Mouse (Mus musculus): Measurements from ENCODE around the gene Tmem259.
A peak's percentile ranks its signal among the peaks of the same experiment; 100 is the strongest.

Tmem259 gene

DNA sequence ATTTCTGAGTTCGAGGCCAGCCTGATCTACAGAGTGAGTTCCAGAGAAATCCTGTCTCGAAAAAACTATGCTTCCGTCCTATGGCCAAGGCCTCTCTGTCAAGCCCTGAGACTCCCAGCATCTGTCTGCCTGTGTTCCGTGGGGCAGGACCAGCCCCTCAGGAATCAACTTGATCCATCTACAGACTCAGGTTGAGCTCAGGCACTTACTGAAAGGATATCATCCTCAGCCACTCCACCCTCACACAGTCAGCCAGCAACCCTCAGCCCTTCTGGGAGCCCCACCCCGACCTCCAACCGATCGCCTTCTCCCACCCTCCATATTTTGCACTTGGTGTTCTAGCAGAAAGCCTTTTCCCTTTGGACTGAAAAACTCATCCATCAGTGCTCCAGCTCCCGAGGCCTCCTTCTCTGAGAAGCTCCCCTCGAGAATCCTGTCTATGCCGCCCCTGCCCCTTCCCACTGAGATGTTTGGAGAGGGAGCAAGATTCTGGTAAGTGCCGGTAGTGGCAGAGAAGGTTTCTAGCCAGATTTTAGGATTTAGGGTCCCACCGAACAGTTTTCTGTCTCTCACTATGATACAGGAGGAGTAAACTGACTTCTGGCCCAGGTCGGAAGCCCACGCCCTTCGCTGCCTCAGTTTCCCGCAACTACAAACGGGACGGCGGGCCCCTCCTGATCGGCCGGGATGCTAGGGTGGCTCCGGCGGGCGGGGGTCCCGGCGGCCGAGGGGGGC is 3.8 kb upstream of the Tmem259 start:
- DNase-seq (ENCODE audit: low read depth, low spot score) = no peak

DNA sequence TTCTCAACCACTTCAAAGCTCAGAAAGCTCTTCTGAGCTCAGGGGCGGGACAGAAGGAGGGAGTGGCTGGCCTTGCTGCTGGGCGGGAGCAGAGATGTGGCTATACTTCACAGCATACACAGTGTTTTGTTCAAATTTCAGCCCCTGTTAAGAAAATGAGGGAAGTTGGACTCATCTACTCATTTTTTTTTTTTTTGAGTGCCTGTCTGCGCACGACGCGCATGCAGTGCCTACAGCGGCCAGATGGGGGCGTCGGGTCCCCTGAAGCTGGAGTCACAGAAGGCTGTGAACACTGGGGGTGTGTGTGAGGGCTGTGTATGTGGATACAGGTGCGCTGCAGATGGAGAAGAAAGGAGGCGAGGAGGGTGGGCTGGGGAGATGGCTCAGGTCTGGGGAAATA is 2.8 kb upstream of the Tmem259 start:
- DNase-seq (ENCODE audit: low read depth, low spot score) = no peak

DNA sequence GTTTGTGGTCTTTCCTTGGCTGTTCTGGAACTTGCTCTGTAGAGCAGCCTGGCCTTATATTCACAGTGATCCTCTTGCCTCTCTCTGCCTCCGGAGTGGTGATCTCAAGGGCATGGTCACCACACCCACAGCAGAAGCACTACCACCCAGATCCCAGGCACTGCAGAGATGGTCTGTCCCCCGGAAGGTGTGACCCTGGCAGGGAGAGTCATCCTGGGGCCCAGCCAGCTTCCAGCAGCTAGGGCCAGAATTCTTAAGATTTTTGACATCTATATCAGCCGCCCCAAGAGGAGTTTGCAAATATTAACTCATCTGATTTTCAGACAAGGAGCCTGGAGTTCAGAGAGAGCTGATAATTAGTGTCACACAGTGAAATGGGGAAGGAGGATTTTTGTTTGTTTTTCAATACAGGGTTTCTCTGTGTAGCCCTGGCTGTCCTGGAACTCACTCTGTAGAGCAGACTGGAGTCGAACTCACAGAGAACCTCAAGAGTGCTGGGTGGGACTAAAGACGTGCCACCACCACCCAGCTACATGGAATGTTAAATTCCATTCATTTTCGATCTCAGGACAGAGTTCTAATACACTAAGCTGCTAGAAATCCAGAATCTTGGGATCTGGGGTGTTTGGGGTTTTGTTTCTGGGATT is 2.2 kb upstream of the Tmem259 start:
- no peak for DNase-seq (ENCODE audit: low read depth, low spot score)

DNA sequence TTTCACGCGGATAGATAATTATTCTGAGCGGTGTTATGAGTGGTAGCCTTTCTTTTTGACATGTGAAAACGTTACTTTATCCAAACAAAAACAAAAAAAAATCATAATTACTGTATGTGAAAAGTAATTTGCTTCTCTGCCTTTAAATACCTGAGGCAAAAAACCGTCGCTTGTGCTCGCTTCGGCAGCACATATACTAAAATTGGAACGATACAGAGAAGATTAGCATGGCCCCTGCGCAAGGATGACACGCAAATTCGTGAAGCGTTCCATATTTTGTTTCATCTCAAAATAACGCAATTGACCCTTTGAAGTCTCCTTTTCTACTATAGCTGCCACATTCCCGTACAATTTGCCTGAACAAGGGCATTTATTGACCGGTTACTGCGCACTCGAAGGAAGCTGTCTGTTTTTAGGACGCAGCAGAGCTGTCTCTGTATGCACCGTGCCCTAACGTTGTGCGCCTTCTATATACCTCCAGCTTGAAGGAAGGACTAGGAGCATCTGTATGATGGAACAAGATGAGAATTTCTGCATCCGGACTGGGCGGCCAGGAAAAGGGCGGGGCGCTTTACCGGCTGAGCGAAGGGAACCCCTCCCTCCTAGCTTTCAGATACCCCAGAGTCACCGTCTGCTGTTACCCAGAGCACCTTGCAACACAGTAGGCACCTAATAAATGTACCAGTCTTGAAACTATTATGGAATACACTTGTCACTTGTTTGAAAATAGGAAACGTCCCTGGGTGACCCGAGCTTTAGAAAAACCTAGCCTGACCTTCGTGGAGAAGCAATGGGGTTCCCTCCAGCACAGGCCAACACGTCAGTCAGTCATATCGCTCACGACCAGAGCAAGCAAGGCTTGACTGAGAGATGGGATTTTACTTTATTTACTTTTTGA is 1.5 kb upstream of the Tmem259 start:
- DNase-seq (ENCODE audit: low read depth, low spot score) = peak; percentile 49

DNA sequence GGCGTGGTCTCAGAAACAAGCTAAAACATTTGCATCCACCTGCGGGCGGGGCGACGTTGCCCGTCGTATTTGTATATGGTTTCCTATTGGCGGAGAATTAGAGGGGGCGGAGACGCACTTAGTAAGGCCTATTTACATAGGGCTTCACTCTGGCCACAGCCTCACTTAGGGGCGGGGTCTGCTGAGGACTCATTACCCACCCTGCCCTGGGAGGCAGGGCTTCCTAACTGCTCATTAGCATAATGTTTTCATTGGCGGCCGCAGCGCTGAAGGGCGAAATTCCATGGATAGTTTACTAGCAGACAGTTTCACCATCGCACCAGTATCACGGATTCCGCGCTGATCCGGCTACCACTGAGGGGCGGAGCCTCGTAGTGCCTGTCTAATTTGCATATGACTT is 741 bp upstream of the Tmem259 start:
- DNase-seq (ENCODE audit: low read depth, low spot score) = peak; percentile 100

DNA sequence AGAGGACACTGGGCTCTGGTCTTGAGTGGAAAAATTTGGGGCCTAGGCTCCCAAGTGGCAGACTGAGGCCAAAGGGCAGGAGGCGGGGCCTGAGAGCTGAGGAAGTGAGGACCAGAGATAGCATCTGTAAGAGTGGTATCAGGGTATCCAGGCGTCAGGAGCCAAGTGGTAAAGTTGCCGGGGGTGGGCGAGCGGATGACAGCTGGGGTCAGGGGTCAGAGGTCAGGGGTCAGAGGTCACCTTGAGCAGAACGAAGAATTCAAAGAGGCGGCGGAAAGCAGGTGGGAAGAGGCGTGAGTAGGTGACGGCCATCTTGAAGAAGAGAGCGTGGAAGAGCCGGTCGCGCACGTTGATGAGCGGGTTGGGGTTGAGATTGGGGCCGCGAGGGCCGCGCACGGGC is 460 bp downstream of the Tmem259 start:
- no peak for DNase-seq (ENCODE audit: low read depth, low spot score)

DNA sequence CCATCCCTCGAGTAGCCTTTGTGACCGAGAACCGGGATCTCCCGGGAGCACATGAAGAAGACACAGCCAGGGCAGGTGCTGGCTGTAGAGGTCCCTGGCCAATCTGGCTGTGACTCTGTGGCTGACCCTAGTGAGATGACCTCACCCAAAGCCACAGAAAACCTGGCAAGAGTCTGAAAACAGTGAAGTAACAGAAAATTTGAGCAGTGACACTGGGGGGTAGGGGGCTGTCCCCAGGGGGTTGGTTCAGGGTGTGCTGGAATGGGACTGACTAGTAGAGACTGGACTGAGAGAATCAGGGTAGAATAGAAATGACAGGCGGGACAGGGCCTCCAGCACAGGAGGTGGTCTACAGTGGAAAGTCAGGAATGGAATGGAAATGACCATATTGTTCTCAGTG is 925 bp downstream of the Tmem259 start:
- no peak for DNase-seq (ENCODE audit: low read depth, low spot score)

DNA sequence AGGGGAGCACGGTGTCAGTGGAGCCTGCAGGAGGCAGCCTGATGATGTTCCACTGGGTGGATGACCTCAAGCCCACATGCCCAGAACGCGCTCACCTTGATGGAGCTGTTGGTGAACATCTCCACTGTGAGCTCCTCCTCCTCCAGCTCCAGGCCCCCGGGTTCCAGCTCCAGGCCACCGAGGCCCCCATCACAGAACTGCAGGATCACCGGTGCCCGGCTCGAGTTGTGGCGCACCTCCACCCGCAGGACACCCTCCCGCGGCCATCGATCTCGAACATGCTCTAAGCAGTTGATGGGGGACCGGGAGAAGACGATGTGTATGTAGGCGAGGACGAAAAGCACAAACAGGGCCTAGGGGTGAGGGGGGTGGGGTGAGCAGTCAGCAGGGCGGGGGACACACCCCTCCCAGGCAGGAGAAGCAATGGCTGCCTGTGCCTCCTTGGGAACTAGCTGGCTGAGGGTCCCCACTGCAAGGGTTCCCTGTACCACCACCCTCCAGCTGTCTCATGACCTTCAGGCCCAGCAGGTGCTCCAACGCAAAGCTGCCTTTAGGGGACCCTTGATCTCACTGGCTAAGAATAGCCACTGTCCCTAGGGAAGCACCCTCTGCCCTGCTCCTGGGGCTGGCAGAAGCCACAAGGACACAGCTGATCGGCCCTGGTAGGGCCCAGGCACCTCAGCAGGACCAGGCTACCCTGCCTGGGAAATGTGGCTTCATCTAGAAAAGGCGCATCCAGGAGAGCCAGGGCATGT is 4.6 kb downstream of the Tmem259 start:
- DNase-seq (ENCODE audit: low read depth, low spot score) = no peak

DNA sequence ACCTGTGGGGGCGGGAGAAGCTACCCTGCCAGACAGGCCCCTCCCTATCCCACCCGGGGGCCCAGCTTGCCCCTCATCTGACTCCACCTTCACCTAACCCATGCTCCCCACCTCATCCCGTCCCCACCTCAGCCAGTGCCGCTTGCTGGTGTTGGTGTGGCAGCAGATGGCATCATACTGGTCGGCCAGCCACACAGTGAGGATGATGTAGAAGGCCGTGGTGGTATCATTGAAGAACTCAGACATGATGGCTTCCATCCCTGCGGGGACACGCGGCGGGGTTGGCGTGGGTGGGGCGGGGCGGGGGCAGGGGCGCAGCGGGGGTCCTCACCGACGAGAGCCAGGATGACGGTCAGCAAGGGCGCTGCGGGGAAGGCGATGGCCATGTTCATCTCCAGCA is 6.1 kb downstream of the Tmem259 start:
- no peak for DNase-seq (ENCODE audit: low read depth, low spot score)

DNA sequence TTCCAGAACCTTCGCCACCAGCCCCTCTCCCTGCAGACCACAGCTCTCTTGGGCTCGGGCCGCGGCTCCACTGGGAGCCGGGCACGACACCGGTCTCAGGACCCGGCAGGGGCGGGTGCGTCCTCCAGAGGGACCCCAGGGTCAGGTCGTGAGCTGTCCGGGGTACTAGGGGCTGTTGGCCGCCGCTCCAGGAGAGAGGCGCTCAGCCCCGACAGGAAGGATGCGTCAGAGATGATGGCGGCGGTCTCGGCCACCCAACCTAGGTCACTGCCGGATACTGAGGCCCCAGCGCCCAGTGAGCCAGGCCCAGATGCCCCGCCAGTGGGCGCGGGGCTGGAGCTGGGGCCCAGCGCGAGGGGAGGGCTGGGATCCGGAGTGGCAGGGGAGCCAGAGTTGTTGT is 6.8 kb downstream of the Tmem259 start:
- no peak for DNase-seq (ENCODE audit: low read depth, low spot score)

DNA sequence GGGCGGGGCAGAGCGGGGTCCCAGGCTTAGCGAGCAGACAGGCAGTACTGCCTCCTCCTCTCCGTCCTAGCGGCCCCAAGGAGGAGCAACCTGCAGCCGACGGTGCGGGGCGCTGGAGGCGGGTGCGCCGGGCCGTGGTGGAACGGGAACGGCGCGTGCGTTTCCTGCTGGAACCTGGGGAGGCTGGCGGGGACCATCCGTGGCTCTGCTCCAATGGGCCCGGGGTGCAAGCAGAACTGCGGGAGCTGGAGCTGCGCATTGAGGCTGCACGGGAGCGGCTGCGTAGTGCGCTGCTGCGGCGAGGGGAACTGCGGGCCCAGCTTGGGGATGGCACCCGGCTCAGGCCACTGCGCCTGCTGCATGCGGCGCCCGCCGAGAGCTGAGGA is 7.4 kb downstream of the Tmem259 start:
- no peak for DNase-seq (ENCODE audit: low read depth, low spot score)

DNA sequence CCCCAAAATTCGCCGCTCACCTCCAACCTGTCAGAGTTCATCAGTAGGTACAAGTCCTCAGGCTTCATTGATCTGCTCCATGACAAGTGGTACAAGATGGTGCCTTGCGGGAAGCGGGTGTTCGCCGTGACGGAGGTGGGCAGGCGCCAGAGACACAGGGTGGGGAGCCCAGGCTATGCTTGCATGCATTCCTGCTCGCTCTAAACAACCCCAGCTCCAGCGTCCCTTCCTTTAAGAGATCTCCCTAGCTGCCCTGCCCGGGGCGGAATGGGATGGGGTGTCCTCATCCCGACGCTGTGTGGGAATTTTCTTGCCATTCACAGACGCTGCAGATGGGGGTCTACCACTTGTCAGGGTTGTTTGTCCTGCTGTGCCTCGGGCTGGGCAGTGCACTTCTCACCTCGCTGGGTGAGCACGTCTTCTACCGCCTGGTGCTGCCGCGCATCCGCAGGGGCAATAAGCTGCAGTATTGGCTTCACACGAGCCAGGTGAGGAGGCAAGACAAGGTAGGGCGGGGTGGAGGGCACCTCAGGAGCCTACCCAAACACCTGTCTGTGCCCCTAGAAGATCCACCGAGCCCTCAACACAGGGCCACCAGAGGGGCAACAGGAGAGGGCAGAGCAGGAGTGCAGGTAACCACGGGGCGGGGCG is 7.9 kb downstream of the Tmem259 start:
- no peak for DNase-seq (ENCODE audit: low read depth, low spot score)

DNA sequence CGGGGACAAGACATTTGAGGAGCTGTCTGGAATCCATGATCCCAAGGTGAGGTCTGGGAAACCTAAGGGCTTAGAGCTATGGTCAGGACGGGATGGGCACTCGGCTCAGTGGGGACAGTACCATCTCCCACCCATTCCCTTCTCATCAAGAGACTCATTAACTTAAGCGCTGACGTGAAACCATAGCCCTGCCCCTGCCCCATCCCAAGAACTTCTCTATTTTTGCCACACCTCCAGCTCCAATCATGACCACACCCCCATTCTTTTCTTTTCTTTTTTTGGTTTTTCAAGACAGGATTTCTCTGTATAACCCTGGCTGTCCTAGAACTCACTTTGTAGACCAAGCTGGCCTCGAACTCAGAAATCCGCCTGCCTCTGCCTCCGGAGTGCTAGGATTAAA is 9.5 kb downstream of the Tmem259 start:
- DNase-seq (ENCODE audit: low read depth, low spot score) = no peak

DNA sequence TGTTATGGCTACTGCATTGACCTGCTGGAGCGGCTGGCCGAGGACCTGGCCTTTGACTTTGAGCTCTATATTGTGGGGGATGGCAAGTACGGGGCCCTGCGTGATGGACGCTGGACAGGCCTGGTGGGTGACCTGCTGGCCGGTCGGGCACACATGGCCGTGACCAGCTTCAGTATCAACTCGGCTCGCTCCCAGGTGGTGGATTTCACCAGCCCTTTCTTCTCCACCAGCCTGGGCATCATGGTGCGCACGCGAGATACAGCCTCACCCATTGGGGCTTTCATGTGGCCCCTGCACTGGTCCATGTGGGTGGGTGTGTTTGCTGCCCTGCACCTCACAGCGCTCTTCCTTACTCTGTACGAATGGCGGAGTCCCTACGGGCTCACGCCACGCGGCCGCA is 10.0 kb downstream of the Tmem259 start:
- DNase-seq (ENCODE audit: low read depth, low spot score) = no peak

DNA sequence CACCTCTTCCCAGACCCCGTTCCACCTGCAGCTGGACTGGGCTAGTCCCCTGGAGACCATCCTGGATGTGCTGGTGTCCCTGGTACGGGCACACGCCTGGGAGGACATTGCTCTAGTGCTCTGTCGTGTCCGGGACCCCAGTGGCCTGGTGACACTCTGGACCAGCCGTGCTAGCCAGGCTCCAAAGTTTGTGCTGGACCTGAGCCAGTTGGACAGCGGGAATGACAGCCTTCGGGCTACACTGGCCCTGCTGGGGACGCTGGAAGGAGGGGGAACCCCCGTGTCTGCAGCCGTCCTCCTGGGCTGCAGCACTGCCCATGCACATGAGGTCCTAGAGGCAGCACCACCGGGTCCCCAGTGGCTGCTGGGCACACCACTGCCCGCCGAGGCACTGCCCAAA is 11.3 kb downstream of the Tmem259 start:
- no peak for DNase-seq (ENCODE audit: low read depth, low spot score)

DNA sequence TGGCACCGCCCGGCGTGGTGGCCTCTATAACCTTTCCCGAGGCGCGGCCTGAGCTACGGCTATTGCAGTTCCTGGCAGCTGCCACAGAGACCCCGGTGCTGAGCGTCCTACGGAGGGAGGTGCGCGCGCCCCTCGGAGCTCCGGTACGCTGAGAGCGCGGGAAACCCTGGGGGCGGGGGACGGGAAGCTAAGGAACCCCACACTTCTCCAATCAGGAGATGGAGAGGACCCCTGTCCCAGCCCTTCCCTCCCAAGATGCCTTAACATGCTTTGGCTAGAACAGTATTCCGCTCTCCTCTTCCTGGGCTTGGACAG is 13.0 kb downstream of the Tmem259 start:
- DNase-seq (ENCODE audit: low read depth, low spot score) = no peak

DNA sequence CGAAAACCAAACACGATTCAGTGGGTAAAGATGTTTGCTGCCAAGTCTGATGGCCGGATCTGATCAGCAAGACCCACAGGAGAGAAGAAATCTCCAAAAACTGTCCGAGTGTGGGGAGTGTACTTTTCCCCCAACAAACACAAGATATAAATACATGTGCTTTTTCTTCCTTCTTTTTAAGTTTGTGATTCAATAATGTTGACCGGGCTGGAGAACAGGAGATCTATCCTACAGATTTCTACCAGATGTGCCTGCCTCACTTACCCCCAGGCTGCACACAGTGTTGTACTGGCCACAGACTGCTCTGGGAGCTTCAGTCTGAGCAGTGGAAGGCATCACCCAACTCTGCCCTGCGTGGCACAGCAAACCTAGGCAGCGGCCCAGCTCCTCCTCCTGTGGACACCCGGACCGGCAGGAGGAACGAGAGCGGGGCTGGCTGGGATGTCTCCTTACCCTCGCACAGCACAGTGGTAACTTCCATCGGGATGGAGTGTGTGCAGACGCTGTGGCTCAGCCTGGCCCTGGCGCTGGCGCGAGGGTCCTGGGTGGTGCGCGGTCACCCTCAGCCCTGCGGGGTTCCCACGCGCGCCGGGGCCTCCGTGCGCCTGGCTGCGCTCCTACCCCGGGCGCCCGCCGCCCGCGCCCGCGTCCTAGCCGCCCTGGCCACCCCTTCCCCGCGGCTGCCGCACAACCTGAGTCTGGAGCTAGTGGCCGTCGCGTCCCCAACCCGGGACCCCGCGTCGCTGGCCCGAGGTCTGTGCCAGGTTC is 13.5 kb downstream of the Tmem259 start, which contains the start of gene Grin3b:
TSS of gene Grin3b (plus strand) at position 301 of the 768 bp plus-strand sequence.
- DNase-seq (ENCODE audit: low read depth, low spot score) = no peak

DNA sequence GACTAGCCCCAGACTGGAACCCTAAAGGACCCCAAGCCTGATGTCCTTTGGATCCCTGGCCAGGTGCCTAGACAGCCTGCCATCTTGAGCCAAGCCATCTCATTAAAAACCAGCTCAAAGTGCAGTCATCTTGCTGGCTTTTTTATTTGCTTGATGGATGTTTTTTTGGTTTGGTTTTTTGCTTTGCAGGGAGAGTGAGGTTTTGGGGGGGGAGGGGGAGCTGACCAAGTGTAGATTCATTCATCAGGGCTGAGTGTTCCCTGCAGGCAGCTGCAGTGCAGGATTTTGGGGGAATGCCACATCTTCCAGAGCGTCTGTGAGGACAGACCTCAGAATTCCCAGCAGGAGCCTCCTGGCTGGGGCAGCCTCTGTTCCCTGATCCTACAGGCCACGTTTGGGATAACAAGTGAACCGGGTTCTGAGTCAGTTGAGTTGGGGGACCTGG is 15.0 kb downstream of the Tmem259 start:
- DNase-seq (ENCODE audit: low read depth, low spot score) = no peak

DNA sequence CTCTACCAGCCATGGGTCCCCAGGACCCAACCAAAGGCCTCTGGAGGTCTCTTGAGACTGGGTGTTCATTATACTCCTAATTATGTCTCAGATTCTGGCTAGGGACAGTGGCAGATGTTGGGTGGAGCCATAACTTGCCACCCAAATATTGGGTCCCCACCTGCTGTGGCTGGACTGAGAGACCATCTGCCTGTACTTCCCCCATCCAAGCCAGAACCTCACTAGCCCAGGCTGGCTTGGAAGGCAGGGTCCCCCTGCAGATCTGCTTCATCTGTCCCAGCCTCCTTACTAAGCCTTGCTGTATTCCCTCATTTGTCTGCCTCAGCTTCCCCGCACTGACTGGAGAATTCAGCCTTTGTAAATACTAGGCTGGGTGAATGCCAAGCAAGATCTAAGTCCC is 15.9 kb downstream of the Tmem259 start:
- no peak for DNase-seq (ENCODE audit: low read depth, low spot score)

DNA sequence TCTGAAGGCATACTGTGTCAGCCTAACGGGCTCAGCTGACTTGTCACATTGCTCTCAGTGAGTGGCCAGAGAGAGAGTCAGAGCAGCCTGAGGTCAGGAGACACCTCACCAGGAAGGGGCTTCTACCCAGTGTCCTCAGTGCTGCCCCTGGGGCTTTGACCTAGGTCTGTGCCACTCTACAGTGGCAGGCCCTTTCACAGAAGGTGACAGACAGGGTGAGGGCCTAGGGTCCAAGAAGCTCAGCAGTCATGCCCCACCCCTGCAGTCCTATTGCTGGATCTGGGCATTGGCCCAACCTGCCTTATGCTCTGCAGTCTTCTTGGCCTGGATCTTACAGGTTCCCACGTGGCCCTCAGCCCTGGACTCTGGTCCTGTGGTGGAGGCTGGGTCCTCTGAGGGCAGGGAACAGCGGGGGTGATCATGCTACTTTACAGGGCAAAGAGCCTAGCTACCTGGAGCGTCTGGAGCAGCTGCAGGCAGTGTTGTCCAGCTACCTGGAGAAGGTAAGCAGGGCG is 17.2 kb downstream of the Tmem259 start:
- DNase-seq (ENCODE audit: low read depth, low spot score) = no peak
